Mouse (Mus musculus) MEL-GATA-1-ER (cell line): ENCODE measurements around the gene Orm1.
"Not testable (repeated sequence)": the region's sequence is repeated elsewhere in the genome, so short reads cannot be mapped to it uniquely, and the experiment has no call there.

Experiments used
- DNase-seq: peaks from one replicate; pipeline ENCODE4 v3.0.0-alpha.2; 2012; ENCODE audit warnings: low read depth; ENCODE audit errors: extremely low read depth

The Orm1 gene

GRCm38 (mm10) chr4:63344295-63344694 is at the start of gene Orm1:
Gene Orm1 (plus strand): TSS chr4:63344560.
- DNase-seq = no peak

- DNase-seq = no peak
Observed at GRCm38 (mm10) chr4:63295641-63296040, 48.7 kb upstream of the Orm1 start.

DNA sequence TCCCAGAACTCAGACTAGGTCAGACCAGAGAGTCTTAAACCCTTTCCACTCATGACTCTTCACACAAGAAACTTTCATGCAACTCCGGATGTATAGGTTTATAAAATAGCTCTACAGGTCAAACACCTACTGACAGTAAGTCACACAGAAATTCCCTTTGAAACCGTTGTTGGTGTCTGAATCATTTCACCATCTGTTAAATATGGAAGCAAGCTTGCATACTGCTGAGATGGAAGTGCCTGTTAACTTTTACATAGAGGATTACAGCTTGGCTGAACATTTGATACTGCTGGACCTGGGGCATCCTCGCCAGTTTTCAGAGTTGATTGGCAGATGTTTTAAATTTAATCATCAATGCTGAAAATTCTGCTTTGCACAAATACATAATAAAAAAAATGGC is 48.1 kb upstream of the Orm1 start:
- no peak for DNase-seq

GRCm38 (mm10) chr4:63296876-63297275 is 47.5 kb upstream of the Orm1 start:
- DNase-seq = no peak

GRCm38 (mm10) chr4:63298191-63298590 is 46.2 kb upstream of the Orm1 start:
- DNase-seq = no peak

DNA sequence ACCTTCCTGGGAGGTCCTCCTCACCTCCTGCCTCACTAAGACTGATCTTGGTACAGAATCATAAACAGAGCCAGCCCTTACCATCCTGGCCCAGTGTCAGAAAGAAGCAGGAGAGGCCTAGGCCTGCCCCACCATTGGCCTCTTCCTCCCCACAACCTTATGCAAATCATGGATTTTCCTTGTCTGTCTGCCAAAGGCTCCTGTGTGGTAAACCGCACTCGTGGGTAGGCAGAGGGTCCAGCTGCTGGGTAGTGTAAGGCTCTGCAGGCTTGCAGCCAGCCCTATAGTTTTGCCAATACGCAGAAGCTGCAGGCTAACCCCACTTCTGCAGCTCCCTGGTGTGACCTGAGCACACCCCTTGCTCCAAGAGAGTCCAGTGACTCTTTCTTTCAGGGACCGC is 41.7 kb upstream of the Orm1 start:
- no peak for DNase-seq

DNA sequence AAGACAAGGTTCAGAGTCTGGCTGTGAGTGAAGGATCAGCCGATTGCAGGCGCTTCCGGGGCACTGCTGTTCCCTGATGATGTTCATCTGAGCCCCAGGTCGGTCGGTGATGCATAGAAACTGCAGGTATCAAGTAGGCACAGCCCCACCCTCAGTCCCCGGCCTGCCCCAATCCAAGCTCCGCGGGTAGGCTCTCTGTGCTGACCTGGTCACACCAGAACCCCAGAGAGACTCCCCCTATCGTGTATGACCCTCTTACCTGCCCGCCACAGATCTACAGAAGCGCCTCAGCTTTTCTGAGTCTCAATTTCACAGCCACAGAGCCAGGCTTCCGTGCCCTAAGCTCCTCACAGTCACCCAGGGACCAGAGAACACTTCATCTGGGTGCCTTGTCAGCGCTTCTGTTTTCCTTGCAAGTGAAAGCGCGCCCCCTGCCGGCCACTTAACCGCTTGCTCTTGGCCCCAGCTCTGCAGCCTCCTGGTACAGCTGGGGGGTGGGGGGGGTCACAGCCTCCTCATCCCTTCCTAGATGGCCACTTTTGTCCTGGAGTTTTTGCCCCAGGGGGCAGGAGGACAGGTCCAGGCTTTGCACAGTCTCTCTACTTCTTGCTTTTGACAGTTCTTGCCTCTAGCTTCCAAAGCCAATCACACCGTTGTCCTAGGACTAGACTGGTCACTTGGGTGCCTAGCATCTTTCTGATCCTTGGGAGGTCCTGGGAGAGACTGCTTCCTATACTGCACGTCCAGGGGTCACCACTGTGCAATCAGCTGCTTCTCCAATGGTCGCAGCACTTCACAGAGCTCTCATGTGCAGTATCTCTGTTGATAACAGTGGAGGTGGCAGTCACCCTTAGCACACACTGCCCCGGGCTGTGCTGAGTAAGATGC is 36.9 kb upstream of the Orm1 start:
- DNase-seq = no peak

DNA sequence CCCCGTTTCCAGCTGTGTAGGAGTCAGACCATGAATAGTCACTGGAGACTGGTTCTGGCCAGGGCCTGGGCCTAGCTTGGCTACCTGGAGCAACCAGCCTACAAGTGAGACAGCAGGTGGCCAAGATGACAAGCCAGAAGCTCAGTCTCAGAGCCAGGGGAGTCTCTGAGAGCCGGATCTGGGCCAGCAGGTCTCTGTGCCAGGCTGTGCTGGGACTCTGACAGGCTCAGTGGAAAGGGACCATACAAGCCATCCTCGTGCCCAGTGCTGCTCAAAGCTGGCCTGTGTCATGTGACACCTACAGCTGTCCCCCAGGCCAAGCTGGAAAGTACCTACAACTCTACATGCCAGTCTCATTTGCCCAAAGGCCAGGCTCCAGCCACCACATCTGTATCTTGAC is 36.0 kb upstream of the Orm1 start:
- DNase-seq = no peak

DNA sequence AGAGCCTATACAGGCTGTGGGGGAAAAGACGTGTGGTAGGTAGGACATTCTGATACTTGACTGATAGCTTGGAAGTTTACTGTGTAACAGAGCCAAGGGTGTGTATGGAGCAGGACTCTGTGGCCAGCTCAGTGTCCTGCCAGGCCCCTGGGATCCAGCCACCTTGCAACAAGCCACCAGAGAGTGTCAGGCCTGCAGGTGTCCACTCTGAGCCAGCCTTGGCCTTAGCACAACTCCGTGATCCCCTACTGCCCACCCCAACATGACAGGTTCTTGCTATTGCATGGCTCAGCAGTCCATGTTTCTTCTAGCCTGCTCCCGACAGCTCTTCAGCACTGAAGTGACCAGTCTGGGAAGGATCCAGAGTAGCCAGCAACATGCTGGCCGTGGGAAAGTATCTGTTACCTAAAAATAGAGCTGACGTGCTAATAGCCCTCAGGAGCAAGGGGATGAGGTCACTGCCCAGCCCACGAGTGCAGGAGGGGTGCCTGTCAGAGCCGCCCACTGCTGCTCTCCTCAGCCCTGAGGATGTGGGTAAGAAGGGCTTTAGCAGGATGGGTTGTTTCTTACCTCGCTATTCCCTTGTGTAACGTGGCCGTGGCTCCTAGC is 34.0 kb upstream of the Orm1 start:
- DNase-seq = no peak

DNA sequence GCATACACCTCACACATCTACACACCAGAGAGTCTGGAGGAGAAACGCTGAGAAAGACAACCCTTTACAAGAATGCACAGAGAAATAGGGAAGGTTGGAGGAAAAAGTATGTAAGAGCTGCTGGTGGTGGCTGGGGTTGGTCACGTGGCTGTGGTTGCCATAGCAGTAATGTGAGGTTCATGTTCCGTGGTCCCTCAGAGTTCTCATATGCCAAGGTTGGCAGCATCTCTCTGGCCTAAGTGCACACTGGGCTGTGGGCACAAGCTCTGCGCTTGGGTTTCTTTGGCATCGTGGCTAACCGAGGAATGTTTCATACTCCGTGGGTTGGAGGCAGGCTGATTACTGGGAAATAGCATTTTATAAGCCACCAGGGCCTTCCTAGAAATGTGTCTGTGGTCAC is 32.9 kb upstream of the Orm1 start:
- no peak for DNase-seq

DNA sequence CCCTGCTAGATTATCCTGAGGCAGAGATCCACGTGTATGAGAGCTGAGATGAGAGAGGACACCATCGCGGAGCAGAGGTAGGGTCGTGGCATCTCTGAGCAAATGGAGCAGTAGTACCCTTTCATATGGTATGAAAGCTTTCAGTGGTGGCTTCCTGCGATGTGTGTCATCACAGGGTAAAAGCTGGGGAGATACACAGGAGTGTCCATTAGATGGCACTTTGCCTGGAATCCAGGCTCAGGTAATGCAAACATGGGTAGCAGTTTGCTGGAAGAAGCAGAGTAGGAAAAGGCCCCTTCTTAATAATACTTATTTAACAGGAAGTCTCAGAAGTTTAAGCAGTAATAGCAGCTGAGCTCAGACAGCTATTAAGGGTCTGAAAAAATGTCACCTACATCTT is 30.3 kb upstream of the Orm1 start:
- no peak for DNase-seq

DNA sequence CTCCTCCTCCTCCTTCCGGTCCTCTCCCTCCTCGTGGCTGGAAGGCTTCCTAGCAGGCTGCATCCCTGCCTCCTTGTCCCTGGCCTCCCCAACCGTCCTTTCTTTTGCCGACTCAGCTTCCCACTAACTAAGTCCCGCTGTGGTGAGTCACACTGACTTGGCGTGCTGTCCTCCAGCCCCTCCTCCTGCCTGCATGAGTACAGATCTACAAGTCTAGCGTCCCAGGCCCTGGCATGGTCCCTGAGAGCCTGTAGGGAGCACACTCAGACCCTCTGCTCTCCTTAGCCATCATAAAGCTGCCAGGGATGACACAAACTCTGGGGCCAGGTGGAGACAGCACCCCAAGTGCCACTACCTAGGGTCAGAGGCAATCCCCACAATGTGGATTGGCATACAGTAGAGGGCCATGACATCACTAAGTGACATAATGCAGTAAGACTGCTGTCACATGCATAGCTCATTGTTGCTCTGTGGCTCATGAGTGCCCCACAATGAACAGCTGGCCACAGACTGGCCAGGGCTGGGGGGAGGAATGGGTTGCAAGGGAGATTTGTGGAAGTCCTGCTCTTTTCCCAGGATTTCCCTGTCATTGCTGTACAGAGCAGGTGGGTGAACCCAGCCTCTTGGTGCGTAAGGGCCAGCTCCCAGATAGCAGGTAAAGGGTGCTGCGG is 28.1 kb upstream of the Orm1 start:
- no peak for DNase-seq

DNA sequence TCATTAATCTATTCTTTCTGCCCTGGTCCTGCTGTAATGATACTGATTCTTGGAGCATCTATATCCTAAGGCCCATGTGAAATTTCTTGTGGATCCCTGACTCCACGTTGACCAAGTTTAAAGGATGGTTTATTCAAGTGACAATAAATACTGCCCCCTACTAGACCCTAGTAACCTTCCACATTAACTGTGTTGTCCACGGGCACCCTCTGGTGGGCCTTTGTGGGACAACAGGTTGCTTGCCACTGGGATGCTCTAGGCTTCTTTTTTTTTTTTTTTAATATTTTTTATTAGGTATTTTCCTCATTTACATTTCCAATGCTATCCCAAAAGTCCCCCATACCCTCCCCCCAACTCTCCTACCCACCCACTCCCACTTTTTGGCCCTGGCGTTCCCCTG is 24.8 kb upstream of the Orm1 start:
- not testable (repeated sequence) for DNase-seq

DNA sequence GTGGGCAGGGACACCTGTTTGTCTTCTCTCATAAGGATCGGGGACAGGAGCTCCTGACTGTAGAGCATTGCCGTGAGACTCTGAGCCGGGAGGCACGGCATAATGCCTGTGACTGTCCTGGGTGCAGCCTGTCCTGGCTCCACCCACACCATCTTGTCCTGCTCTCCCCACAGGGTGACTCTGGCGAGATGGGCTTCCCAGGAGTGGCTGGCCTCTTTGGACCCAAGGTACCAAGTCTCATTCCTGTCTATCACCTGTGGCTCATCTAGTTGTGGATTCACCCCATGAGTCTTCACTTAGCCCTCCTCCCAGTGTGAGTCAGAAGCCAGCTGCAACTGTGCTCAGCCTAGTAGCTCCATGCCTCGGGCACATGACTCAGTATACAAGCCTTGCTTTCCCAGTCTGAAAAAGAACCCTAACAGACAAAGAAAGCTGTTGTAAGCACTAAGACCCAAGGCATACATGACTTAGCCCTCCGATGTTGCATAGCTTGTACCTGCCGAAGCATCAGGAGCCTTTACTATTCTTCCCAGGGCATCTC is 21.0 kb upstream of the Orm1 start:
- DNase-seq = no peak

DNA sequence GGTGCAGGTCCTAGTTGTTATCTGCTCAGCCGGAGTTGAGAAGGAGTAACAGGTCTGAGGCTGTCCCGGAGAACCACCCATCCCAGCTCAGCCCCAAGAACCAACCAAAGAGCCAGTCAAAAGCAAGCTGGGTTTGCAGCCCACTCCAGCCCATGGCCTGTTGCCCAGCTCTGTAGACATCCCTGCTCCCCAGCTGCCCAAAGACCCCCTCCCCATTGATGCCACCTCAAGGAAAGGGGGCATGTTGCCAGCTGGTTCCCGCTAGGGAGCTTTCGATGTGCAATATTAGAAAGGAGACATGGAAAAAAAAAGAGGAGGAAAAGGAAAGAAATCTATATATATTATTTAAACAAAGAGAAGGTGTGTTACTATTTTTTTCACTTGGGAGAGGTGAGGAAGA is 11.0 kb upstream of the Orm1 start:
- no peak for DNase-seq

DNA sequence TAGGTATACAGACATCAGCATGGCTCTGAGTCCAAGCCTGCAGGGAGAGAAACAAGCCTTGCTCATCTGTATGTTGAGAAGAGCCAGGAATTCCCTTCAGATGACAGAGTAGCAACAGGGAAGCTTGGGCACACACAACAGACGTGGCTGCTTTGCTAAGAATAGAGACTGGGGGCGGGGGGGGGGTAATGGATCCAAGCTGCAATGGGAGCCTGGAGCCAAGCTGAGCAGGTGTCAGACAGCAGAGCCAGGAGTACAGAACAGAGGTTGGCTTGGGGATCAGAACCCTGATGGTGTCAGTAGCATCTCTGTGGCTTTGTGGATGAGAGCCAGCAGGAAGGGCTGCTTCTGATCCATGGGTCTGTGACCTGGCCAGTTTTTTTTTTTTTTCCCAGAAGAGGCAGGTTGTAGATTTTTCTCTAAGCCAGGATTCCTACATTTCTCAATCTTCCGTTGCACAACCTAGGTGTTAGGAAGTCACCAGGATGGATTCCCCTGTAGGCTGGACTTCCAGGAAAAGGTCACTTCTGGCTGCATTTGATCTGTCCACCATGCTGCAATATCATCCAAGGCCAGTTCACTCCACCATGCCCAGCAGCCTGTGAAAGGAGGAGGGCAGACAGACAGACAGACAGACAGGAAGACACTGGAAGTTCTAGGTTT is 5.8 kb upstream of the Orm1 start:
- no peak for DNase-seq

- no peak for DNase-seq
Observed at GRCm38 (mm10) chr4:63342491-63342890, 1.9 kb upstream of the Orm1 start.

- DNase-seq = no peak
Observed at GRCm38 (mm10) chr4:63343608-63344007, 752 bp upstream of the Orm1 start.

- no peak for DNase-seq
Observed at GRCm38 (mm10) chr4:63345261-63345660, 901 bp downstream of the Orm1 start.

DNA sequence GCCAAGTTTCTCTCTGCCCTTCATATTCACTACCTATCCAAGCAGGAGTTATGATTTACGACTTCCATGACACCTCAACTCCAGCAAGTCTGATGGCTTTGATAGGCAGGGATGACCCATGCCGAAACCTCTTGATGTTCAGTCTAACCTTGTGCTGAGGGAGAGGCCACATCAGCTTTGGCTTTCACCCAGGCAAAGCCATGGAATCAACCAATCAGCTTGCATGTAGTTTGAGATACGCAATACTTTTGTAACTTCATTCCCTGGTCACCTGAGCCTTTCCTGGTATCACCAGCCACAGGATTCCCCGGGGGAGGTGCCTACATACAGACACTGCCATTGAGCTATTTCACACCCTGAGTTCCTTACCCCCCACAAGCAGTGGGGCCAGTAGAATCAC is 2.3 kb downstream of the Orm1 start:
- DNase-seq = no peak

GRCm38 (mm10) chr4:63348524-63348923 is 4.2 kb downstream of the Orm1 start:
- DNase-seq = no peak
